Mouse (Mus musculus) left cerebral cortex, postnatal 4 days (tissue): ENCODE data around the gene Tax1bp1. TPM values are rescaled to one million over a fixed set of nuclear protein-coding genes. Genes with fewer than 3 reads are reported as not detected.
"Not testable (repeated sequence)": the region's sequence is repeated elsewhere in the genome, so short reads cannot be mapped to it uniquely, and the experiment has no call there.

Experiments
- DNase-seq: peaks from one replicate; pipeline ENCODE4 v3.0.0-alpha.2; 2022
- intact Hi-C: fragments of 180-260 bp; cut with DNase I; formaldehyde crosslinking; loops from one replicate; pipeline ENCODE4 v1.15.1; 2025
- total RNA-seq, 2 experiments: library from RNA; stranded (reverse); gene quantifications; 2 replicates each; pipeline ENCODE4 v1.2.3; 2021

The Tax1bp1 gene
- total RNA-seq: 100 to 1,000 TPM; 106 to 109 TPM

GRCm38 (mm10) chr6:52713104-52713896 lies at the start of gene Tax1bp1:
Gene Tax1bp1, plus strand, starts transcription at chr6:52713729.
- intact Hi-C loops: no loop called here
- DNase-seq: peak; percentile 94

DNA sequence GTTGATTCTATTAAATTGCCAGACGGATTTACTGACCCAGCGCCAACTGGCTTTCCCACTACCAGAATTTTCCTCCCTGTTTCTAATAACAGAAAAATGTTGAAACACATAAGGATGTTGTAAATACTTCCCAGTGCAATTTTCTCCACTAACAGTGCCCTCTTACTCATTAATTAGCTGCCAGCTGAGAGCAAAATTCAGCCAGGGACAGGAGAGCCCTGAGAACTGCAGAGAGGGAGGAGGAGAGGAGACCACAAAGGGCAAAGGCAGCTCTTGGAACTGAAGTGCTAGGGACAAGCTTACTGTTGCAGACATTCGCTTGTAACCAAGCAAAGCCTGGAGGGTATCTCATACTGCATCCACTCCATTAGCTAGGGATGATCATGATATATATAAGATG lies 45.9 kb upstream of the Tax1bp1 start:
- intact Hi-C loops: no loop called here
- no peak for DNase-seq

DNA sequence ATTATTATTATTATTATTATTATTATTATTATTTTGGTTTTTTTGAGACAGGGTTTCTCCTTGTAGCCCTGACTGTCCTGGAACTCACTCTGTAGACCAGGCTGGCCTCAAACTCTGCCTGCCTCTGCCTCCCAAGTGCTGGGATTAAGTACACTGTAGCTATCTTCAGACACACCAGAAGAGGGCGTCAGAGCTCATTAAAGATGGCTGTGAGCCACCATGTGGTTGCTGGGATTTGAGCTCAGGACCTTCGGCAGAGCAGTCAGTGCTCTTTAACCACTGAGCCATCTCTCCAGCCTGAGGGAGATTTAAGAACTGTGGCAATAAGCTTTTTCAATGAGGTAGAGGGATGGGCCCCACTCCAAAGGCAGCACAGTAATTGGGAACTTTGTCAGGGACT lies 43.7 kb upstream of the Tax1bp1 start:
- intact Hi-C loops, DNase-seq: not testable (repeated sequence)

DNA sequence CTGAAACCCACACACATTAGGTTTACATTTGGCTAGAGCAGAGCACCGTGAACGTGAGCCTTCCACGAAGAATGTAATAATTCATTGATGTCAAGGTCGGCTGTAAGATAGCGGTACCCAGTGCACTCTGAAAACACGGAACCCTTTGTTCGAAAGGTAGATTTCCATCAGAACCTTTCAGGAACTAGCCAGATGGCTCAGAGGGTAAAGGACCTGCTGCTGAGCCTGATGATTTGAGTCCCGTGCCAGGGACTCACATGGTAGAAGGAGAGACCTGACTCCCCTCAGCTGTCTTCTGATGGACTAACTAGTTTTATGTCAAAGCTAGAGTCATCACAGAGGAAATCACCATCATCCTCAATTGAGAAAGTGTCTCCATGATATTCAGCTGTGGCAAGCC lies 41.7 kb upstream of the Tax1bp1 start:
- intact Hi-C loops: no loop called here
- DNase-seq: no peak

GRCm38 (mm10) chr6:52672539-52672938 lies 41.0 kb upstream of the Tax1bp1 start:
- intact Hi-C loops: no loop called here
- DNase-seq: no peak

DNA sequence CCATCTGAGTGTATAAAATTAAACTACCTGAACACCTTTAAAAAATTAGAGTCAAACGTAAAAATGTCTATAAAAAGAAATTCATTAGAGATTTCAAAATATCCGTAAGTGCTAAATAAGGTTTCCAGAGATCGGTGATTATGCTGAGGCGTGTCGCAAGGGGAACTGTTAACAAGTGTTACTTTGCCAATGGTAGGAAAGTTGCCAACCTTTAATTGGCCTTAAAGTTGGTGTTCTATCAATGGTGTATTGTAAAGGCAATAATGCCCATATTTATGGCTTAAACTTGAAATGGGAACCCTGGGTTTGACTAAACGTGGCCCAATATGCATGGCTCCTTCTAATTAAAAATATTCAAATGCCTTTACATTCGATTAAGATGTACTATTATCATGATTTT lies 39.8 kb upstream of the Tax1bp1 start:
- intact Hi-C loops: no loop called here
- no peak for DNase-seq

GRCm38 (mm10) chr6:52674541-52674940 lies 39.0 kb upstream of the Tax1bp1 start:
- intact Hi-C loops: no loop called here
- DNase-seq: peak; percentile 11

- DNase-seq: peak; percentile 43
- intact Hi-C loops: no loop called here
Measured at GRCm38 (mm10) chr6:52675222-52675921, 38.2 kb upstream of the Tax1bp1 start.

DNA sequence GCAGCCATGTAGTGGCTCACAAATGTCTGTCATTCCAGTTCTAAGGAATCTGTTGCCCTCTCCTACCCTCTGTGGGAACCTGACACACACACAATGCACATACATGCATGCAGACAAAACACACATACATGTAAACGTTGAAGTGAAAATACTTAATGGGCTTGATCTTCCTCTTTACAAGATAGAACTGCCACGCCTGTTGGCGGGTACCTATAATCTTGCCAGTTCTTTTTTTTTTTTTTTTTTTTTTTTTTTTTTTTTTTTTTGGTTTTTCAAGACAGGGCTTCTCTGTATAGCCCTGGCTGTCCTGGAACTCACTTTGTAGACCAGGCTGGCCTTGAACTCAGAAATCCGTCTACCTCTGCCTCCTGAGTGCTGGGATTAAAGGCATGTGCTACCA lies 36.0 kb upstream of the Tax1bp1 start:
- DNase-seq, intact Hi-C loops: not testable (repeated sequence)

GRCm38 (mm10) chr6:52679565-52679964 lies 34.0 kb upstream of the Tax1bp1 start:
- intact Hi-C loops: no loop called here
- DNase-seq: no peak

- DNase-seq: no peak
- intact Hi-C loops: no loop called here
Measured at GRCm38 (mm10) chr6:52680458-52681032, 33.0 kb upstream of the Tax1bp1 start.

GRCm38 (mm10) chr6:52681847-52682485 lies 31.6 kb upstream of the Tax1bp1 start:
- intact Hi-C loops: no loop called here

DNA sequence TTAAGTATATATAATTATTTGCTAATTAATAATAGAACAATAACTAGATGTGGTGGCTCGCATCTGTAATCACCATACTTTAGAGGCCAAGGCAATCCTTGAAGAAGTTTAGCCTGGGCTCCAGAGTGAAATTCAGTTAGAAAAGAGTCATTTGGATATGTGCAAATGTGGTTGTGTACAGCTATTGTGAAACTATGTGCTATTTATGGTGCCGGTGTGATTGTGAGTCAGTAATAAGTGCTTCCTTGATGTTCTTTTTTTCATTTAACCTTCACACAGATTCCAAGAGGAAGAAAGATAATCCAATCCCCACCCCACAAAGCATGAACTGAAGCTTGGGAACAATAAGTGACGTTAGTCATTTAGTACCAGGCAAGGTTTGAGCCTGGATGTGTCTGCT lies 30.9 kb upstream of the Tax1bp1 start:
- intact Hi-C loops: no loop called here
- DNase-seq: no peak

More at GRCm38 (mm10) chr6:52681847-52682485, 31.6 kb upstream of the Tax1bp1 start:
- no peak for DNase-seq

GRCm38 (mm10) chr6:52686901-52687500 lies 26.5 kb upstream of the Tax1bp1 start:
- DNase-seq: no peak
- intact Hi-C loops: no loop called here

DNA sequence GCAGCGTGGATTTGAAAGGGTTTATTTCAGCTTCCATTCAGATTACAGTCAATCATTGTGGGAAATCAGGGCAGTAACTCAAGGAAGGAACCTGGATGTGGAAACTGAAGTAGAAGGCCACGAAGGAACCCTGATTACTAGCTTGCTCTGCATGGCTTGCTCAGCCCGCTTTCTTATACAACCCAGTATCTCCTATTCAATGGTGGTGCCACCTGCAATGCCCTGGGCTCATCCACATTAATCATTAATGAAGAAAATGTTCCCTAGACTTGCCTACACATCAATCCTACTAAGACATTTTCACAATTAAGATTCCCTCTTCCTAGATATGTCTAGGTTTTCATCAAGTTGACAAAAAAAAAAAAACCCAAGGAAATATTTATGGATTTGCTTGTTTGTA lies 23.2 kb upstream of the Tax1bp1 start:
- intact Hi-C loops: no loop called here
- no peak for DNase-seq

GRCm38 (mm10) chr6:52691800-52692199 lies 21.7 kb upstream of the Tax1bp1 start:
- no peak for DNase-seq
- intact Hi-C loops: no loop called here

GRCm38 (mm10) chr6:52692451-52693063 lies 21.0 kb upstream of the Tax1bp1 start:
- peak; percentile 55 for DNase-seq
- intact Hi-C loops: no loop called here

GRCm38 (mm10) chr6:52697964-52698535 lies 15.5 kb upstream of the Tax1bp1 start:
- intact Hi-C loops: no loop called here
- no peak for DNase-seq

DNA sequence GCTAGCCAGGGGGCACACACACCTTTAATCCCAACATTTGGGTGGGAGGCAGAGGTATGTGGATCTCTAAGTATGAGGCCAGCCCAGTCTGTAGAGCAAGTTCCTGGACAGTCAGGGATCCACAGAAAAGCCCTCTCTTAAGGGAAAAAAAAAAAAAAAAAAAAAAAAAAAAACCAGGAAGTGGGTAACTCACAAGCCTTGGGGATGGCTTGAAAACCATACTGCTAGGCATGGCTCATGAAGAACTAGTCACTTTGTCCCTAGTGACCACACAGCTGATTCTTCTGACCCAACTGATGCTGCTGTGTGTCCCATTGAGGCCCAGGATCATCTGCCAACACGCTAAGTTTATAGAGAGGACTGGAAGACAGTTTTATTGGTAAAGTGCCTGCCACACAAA lies 14.5 kb upstream of the Tax1bp1 start:
- DNase-seq: no peak
- intact Hi-C loops: no loop called here

DNA sequence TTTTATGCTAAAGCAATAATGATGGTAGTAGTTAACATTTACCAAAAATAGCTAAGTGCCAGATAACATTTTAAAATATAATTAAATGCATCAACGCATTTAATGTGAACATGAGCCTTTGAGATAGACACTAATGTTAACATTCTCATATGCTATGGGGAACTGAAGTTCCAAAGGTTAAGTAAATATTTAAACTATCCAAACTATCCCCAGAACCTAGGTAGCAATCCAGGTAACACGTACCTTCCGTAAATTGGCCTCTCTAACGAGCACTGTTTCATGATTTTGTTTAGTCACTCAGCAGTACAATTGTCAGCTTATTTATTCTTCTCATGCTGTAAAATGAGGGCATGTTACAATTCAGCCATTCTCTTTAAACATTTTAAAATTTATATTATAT lies 13.6 kb upstream of the Tax1bp1 start:
- DNase-seq: no peak
- intact Hi-C loops: no loop called here
